Comparison of ENCODE assay signal across 10 mouse cellular contexts in the genomic region with DNA sequence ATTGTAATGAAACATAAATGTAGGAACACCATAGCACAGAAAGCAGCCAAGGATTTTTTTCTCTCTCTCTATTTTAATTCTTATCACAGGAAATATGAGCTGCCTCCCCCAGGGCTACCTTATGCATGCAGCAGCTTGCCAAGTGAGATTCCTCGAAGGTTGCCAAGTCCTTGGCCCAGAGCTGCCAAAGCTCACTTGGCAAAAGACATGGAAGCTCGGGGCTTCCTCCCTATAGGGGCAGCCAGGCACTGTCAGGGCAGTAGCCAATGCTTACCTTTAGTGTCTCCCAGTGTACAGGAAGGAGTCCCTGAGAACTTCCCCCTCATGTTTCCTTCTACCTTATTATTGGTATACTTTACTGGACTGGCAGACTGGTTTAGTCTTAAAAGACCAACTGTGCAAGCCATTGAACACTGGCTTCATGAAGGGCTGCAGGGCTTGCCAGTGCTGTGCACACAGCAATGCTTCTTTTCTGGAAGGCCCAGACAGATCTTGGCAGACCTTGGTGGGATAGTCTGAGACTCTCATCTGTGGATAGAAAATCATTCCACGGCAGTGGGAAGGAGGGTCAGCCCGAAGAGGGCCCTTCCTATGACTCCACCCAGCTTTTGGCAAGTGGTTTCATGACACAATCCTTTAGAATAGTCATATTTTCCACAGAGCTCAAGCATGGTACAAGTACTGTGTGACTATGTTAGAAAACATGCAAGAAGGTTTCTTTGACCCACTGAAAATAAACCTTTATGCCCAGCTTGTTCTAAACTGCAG. TPM values are rescaled to one million over a fixed set of nuclear protein-coding genes. Genes with fewer than 3 reads are reported as not detected.
A peak's percentile ranks its signal among the peaks of the same experiment; 100 is the strongest.
DNase-seq lines count a peak whose midpoint lies in the region; ATAC-seq and TF ChIP-seq lines count a peak whose summit lies in the region.
"Had no signal": no experiment of that assay in that cellular context is flagged by ENCODE, and none has a peak within 500 bp of the region (broad histone marks: within the 10 kb centered on the region; RNA-seq: fewer than 3 reads in every experiment).

No protein-coding gene starts in this region.

- peak; percentile 44 to 71 for DNase-seq in heart, adult 2 months
- peak; percentile 28 for DNase-seq in 416B (ENCODE audit: low read depth)
- DNase-seq in cerebellum, adult 18-20 months = peak; percentile 84 to 88
- DNase-seq in spleen, adult 18-20 months = no peak
- no peak for DNase-seq in embryo, embryonic 11 days
- no peak for DNase-seq in right cerebral cortex, adult 18-20 months

- no peaks in the 10 kb centered on the region for H3K27me3 ChIP-seq in heart, adult 2 months (ENCODE audit: control insufficient read depth, insufficient read depth, low read length)
- no peaks in the 10 kb centered on the region for H3K27me3 ChIP-seq in heart, embryonic 12.5 days (replicated peaks)
- no peaks in the 10 kb centered on the region for H3K27me3 ChIP-seq in heart, embryonic 16.5 days (ENCODE audit: control insufficient read depth, insufficient read depth, low read length)
- H3K27me3 ChIP-seq: embryonic facial prominence, embryonic 12.5 days; midbrain, embryonic 12.5 days had no signal

- no peak overlapping the region for H3K4me2 ChIP-seq in heart, embryonic 12.5 days
- H3K4me2 ChIP-seq in heart, embryonic 16.5 days (ENCODE audit: low read depth, low read length) = no peak overlapping the region
- H3K4me2 ChIP-seq: embryonic facial prominence, embryonic 12.5 days; midbrain, embryonic 12.5 days had no signal

- TF ChIP-seq EP300 in heart, adult 2 months (IDR thresholded peaks at IDR 0.05; ENCODE audit: insufficient read depth, low read depth, low read length) = no peak

- WGBS in heart, adult 2 months = 7% methylated on average over 4 of the region's 4 CpGs
- WGBS in heart, embryonic 12.5 days = 61% methylated on average over 4 of the region's 4 CpGs
- WGBS in heart, embryonic 16.5 days = 32% methylated on average over 4 of the region's 4 CpGs

- no peak overlapping the region for H3K9ac ChIP-seq in heart, adult 2 months (ENCODE audit: low read depth, low read length)
- no peak overlapping the region for H3K9ac ChIP-seq in heart, embryonic 12.5 days
- no peak overlapping the region for H3K9ac ChIP-seq in heart, embryonic 16.5 days (ENCODE audit: low read length)
- H3K9ac ChIP-seq: embryonic facial prominence, embryonic 12.5 days; midbrain, embryonic 12.5 days had no signal

- ATAC-seq in heart, embryonic 12.5 days (ENCODE audit: insufficient number of reproducible peaks, low FRiP score) = no peak
- ATAC-seq in heart, embryonic 16.5 days (replicated peaks; ENCODE audit: extremely low read depth, insufficient read depth, low FRiP score) = peak; percentile 47; the same call in 1 of the 2 replicates

- peak overlapping the region; percentile 17; the same call in 1 of the 2 replicates for H3K27ac ChIP-seq in heart, adult 2 months
- no peak overlapping the region for H3K27ac ChIP-seq in heart, embryonic 12.5 days (ENCODE audit: poor library complexity, severe bottlenecking)
- peak overlapping the region; percentile 80 for H3K27ac ChIP-seq in heart, embryonic 16.5 days (ENCODE audit: low read length)
- H3K27ac ChIP-seq: embryonic facial prominence, embryonic 12.5 days; midbrain, embryonic 12.5 days had no signal

- TF ChIP-seq POLR2A in heart, adult 2 months (IDR thresholded peaks at IDR 0.05; ENCODE audit: insufficient read depth, low read depth, low read length) = no peak

- H3K4me1 ChIP-seq in heart, adult 2 months (ENCODE audit: control insufficient read depth, insufficient read depth, low read length) = peaks cover 9% of the 10 kb centered on the region
- peaks cover 27% of the 10 kb centered on the region for H3K4me1 ChIP-seq in heart, embryonic 12.5 days (replicated peaks)
- H3K4me1 ChIP-seq in heart, embryonic 16.5 days (ENCODE audit: control insufficient read depth, insufficient read depth, low read length) = peaks cover 32% of the 10 kb centered on the region
- H3K4me1 ChIP-seq: embryonic facial prominence, embryonic 12.5 days; midbrain, embryonic 12.5 days had no signal

- 0 out of 2 replicates have a peak, but pooled peaks cover 3% of the 10 kb centered on the region for H3K9me3 ChIP-seq in heart, embryonic 12.5 days (replicated peaks)
- no peaks in the 10 kb centered on the region for H3K9me3 ChIP-seq in heart, embryonic 16.5 days (replicated peaks; ENCODE audit: control insufficient read depth, low read length)
- H3K9me3 ChIP-seq: embryonic facial prominence, embryonic 12.5 days; midbrain, embryonic 12.5 days had no signal

- no peak overlapping the region for H3K4me3 ChIP-seq in heart, adult 2 months
- H3K4me3 ChIP-seq in heart, embryonic 12.5 days = no peak overlapping the region
- no peak overlapping the region for H3K4me3 ChIP-seq in heart, embryonic 16.5 days (ENCODE audit: low read length)
- H3K4me3 ChIP-seq: embryonic facial prominence, embryonic 12.5 days; midbrain, embryonic 12.5 days had no signal

- no peaks in the 10 kb centered on the region for H3K36me3 ChIP-seq in heart, adult 2 months (ENCODE audit: control insufficient read depth, insufficient read depth, low read length)
- 0 out of 2 replicates have a peak, but pooled peaks cover 2% of the 10 kb centered on the region for H3K36me3 ChIP-seq in heart, embryonic 12.5 days
- no peaks in the 10 kb centered on the region for H3K36me3 ChIP-seq in heart, embryonic 16.5 days (ENCODE audit: control insufficient read depth, insufficient read depth)
- H3K36me3 ChIP-seq: embryonic facial prominence, embryonic 12.5 days; midbrain, embryonic 12.5 days had no signal

- H3K79me2 ChIP-seq in heart, adult 2 months (replicated peaks; ENCODE audit: control insufficient read depth, insufficient read depth, low read length) = no peaks in the 10 kb centered on the region

- no peak for TF ChIP-seq CTCF in heart, adult 2 months (IDR thresholded peaks at IDR 0.05)

- intact Hi-C loops in heart, adult 2 months (cut with DNase I) = no loop called here

RNA-seq across cellular contexts. Expression of a gene that starts 53.0 kb away (rescaled TPM):
- total RNA-seq in heart, adult 2 months (2021) = 1 to 10 TPM; 6.6 to 9.8 TPM
- polyA plus RNA-seq in heart, adult 2 months (2012; rRNA removed) = 8.3 and 10.6 TPM in 2 replicates
- 2.0 and 2.3 TPM in 2 replicates for polyA plus RNA-seq in heart, embryonic 12.5 days (2016; fragmentation: Nextera tagmentation; extraction: Ambion mirVana)
- 1.9 and 2.2 TPM in 2 replicates for polyA plus RNA-seq in heart, embryonic 16.5 days (2015; fragmentation: Nextera tagmentation; extraction: Ambion mirVana)

Comparison
In these comparisons a context has a peak if more than half of its experiments do, and no peak if none do; other contexts are left out.
1. DNase-seq: peak in heart, adult 2 months (2 of 2), 416B (single experiment) and cerebellum, adult 18-20 months (2 of 2); none in spleen, adult 18-20 months (0 of 2), embryo, embryonic 11 days (single experiment) and right cerebral cortex, adult 18-20 months (single experiment).